Mouse (Mus musculus): ENCODE measurements around the gene Nmt1.

Nmt1 gene

GRCm38 (mm10) chr11:103028176-103028891 is at the start of gene Nmt1, which contains the start of gene Dcakd:
TSS of gene Nmt1 (plus strand) at chr11:103028190.
TSS of gene Dcakd (minus strand) at chr11:103028333.
- in situ Hi-C loops (cut with MboI; ENCODE audit: unreplicated experiment in 2 of 2) = no loop called here

GRCm38 (mm10) chr11:102981151-102981890 is 46.7 kb upstream of the Nmt1 start:
- in situ Hi-C loops (cut with MboI; ENCODE audit: unreplicated experiment in 2 of 2) = no loop called here

GRCm38 (mm10) chr11:102984086-102984485 is 43.9 kb upstream of the Nmt1 start:
- in situ Hi-C loops (cut with MboI; ENCODE audit: unreplicated experiment in 2 of 2) = no loop called here

- in situ Hi-C loops (cut with MboI; ENCODE audit: unreplicated experiment in 2 of 2) = no loop called here
These were observed 43.4 kb upstream of the Nmt1 start for GRCm38 (mm10) chr11:102984615-102985014.

- in situ Hi-C loops (cut with MboI; ENCODE audit: unreplicated experiment in 2 of 2) = no loop called here
These were observed 42.8 kb upstream of the Nmt1 start for GRCm38 (mm10) chr11:102985160-102985559.

- in situ Hi-C loops (cut with MboI; ENCODE audit: unreplicated experiment in 2 of 2) = loop anchor here (5.0 to 10.0 kb wide), 3 partner anchors 92 to 215 kb away; no protein-coding TSS in a partner anchor
These were observed 38.3 kb upstream of the Nmt1 start for GRCm38 (mm10) chr11:102989641-102990151.

DNA sequence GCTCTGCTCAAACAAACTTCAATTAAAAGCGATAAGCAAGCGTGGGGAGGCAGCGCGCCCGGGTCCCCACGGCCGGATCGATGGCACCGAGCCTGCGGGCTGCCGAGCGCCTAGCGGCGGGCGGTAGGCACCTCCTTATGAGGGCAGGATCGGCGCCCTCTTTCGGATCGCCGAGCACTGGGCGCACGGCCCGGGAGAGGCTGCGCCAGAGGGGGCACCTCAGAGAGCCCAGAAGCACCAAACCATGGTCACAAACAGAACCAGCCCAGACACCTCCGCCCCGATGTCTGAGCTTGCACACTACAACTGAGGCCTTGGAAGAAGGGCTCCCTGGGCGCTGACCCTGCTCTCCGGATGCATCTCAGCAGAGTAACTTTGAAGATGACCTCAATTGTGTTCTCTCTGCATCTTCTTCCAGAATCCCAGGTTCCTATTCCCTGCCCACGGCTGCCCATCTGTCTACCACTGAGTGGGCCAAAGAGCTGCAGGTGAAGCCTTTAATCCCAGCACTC is 37.8 kb upstream of the Nmt1 start:
- in situ Hi-C loops (cut with MboI; ENCODE audit: unreplicated experiment in 2 of 2) = loop anchor here (5.0 to 10.0 kb wide), 3 partner anchors 93 to 215 kb away; no protein-coding TSS in a partner anchor

DNA sequence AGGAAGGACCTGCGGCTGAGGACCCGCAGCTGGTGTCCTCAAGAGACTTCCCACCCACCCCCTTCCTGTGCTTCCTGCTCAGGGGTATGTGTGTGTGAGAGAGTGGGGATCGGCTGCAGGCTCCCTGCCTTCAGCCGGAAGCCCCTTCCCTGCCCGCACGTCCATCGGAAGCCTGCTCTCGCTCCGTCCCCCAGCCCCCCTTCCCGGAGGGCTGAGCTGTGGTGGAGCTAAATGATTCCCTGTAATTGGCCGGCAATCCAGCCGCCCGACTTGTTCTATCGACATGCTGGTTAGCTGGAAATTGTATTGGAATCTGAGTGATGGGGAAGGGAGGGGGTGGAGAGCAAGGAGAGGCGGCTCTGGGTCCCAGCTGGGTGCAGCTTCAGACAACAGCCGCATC is 36.3 kb upstream of the Nmt1 start:
- in situ Hi-C loops (cut with MboI; ENCODE audit: unreplicated experiment in 2 of 2) = loop anchor here (5.0 to 10.0 kb wide), 3 partner anchors 94 to 217 kb away; no protein-coding TSS in a partner anchor

DNA sequence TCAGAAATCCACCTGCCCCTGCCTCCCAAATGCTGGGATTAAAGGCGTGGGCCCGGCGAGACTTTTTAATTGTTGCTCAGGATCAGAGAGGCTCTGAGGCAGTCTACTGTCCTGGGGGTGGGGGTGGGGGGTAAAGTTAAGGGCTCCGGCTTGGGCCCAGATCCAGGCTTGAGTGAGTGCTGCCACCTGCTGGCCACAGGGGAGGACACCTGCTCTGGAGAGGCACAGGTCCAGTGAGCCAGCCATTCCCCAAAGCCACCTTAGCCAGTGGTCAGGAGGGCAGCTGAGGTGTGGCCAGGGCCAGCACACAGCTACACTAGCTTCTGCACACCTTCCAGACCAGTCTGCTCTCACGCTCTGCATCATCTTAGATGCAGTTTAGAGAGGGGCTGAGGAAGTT is 35.0 kb upstream of the Nmt1 start:
- in situ Hi-C loops (cut with MboI; ENCODE audit: unreplicated experiment in 2 of 2) = loop anchor here (5.0 to 10.0 kb wide), 3 partner anchors 96 to 218 kb away; no protein-coding TSS in a partner anchor

GRCm38 (mm10) chr11:102993420-102994029 is 34.5 kb upstream of the Nmt1 start:
- in situ Hi-C loops (cut with MboI; ENCODE audit: unreplicated experiment in 2 of 2) = loop anchor here (5.0 to 10.0 kb wide), 3 partner anchors 96 to 219 kb away; no protein-coding TSS in a partner anchor

DNA sequence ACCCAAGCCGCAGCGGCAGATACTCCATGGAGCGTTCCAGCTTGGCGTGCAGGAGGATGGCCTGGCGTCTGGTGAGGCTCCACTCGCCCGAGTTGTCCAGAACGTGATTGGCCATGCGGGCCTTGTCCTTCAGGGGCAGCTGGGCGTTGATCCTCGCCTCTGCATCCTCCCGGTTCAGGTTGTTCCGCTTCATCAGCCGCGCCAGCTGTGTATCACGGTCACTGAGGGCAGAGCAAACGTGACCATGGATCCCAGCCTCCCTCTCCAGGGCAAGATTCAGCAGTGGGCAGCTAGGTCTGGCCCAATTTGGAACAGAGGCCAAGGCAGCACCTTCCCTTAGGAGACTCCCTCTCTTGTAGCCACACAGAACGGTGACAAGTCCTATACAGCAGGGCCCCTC is 33.0 kb upstream of the Nmt1 start:
- in situ Hi-C loops (cut with MboI; ENCODE audit: unreplicated experiment in 2 of 2) = loop anchor here (5.0 to 10.0 kb wide), 3 partner anchors 98 to 220 kb away; no protein-coding TSS in a partner anchor

DNA sequence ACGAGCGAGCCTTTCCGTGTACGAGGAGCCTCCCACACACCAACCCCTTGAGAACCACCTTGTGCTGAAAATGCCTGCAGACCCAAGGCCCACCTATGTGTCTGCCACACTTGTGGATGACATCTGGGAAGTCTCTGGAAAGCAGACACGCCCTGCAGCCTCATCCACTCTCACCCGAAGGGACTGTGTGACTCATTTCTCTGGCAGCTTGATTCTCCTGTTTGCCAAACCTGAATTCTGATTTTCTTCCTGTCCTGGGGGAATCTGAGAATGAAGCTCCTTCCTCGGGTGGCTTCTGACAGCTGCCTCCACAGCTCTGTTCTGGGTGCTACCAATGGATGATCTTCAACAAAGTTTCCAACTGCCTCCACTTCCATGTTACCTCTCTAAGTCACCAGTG is 31.6 kb upstream of the Nmt1 start:
- in situ Hi-C loops (cut with MboI; ENCODE audit: unreplicated experiment in 2 of 2) = loop anchor here in 1 of 2 experiments (10.0 kb wide), 1 partner anchor 222 kb away; no protein-coding TSS in a partner anchor

- in situ Hi-C loops (cut with MboI; ENCODE audit: unreplicated experiment in 2 of 2) = loop anchor here in 1 of 2 experiments (10.0 kb wide), 1 partner anchor 222 kb away; no protein-coding TSS in a partner anchor
These were observed 30.8 kb upstream of the Nmt1 start for GRCm38 (mm10) chr11:102996991-102997770.

- in situ Hi-C loops (cut with MboI; ENCODE audit: unreplicated experiment in 2 of 2) = loop anchor here in 1 of 2 experiments (10.0 kb wide), 1 partner anchor 223 kb away; no protein-coding TSS in a partner anchor
These were observed 29.8 kb upstream of the Nmt1 start for GRCm38 (mm10) chr11:102998254-102998576.

DNA sequence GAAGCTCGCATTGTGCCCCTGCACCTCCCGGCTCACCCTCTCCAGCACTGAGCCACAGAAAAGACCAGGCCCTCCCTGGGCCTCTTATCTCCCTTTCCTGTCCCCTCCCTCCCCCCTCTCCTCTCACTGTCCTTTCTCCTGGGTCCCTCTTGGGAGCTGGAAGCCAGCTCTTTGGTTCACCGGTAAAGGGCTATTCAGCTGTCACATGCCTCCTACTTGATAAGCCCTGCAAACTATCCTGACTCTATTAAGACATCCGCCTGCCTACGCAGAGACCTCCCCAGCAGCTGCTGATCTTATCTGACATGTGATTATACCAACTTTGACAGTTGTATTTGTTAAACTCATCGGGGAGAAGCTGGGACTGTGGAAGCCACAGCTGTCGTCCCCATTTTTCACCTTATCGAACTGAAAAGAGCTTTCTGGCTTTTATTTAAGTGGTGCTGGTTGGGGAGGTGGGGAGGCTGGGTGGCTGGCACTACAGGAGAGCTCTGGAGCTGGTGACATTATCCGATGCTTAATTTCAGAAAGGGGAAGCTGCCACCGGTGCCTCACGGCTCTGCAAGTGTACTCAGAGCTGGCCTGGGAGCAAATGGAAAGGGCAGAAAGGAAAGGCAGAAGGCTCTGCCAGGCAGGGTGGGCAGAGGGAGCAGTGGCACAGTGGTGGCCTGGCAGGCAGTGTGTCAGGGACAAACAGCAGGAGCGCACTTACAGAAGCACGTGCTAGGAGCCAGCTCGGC is 29.2 kb upstream of the Nmt1 start:
- in situ Hi-C loops (cut with MboI; ENCODE audit: unreplicated experiment in 2 of 2) = loop anchor here in 1 of 2 experiments (10.0 kb wide), 1 partner anchor 224 kb away; no protein-coding TSS in a partner anchor

DNA sequence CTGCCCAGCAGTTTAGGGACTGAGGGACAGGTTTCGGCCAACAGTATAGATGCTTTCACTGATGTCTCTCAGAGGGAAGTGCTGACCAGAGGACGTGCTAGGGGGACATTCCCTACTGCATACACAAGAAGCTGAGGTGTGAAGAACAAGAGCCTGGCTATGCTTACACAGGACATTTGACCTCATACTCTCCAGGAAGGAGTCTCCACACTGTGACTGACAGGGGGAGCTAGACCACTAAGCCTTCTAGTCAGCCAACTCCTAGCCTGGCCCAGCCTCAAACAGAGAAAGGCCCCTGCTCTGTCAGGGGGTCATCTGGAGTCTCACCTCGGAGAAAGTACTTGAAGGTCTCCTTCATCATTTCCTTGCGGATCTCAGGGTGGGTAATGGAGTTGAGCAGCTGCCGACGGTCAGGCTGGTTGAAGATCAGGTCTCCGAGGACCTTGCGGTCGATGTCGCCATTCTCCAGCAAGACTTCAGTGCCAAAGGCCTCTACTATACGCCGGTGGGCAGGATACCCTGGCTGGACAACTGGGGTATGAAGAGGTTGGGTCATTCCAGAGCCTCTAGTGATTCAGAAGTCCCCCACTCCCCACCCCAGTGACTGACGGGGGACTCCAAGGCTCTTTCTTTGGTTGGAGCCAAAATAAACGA is 28.5 kb upstream of the Nmt1 start:
- in situ Hi-C loops (cut with MboI; ENCODE audit: unreplicated experiment in 2 of 2) = loop anchor here in 1 of 2 experiments (10.0 kb wide), 1 partner anchor 225 kb away; no protein-coding TSS in a partner anchor

- in situ Hi-C loops (cut with MboI; ENCODE audit: unreplicated experiment in 2 of 2) = no loop called here
These were observed 27.9 kb upstream of the Nmt1 start for GRCm38 (mm10) chr11:103000111-103000510.

GRCm38 (mm10) chr11:103001063-103001462 is 26.9 kb upstream of the Nmt1 start:
- in situ Hi-C loops (cut with MboI; ENCODE audit: unreplicated experiment in 2 of 2) = no loop called here

Measured in v-Abl transformed pro-B cells (cell line).